Mouse (Mus musculus) MEL (cell line): ENCODE data around the gene Cabp4. TPM values are rescaled to one million over a fixed set of nuclear protein-coding genes. Genes with fewer than 3 reads are reported as not detected.

Experiments used
- DNase-seq: peaks from one replicate; pipeline ENCODE4 v3.0.0; 2011; ENCODE audit warnings: low read depth, low spot score
- H3K27ac ChIP-seq: 2 replicates; pipeline ENCODE4 v1.5.1; 2012; ENCODE audit warnings: low read depth, mild to moderate bottlenecking, control low read depth, low read length, moderate library complexity; ENCODE audit not compliant: control insufficient read depth
- H3K27me3 ChIP-seq, 2 experiments: fragments of 150-350 bp in 1 of 2; sonication (generic) in 1 of 2; 2 replicates each; pipeline ENCODE4 v1.6.1; 2012; ENCODE audit warnings: low read length in 2 of 2, mild to moderate bottlenecking in 2 of 2, improper control_type of control experiment in 1 of 2, moderate library complexity in 1 of 2; ENCODE audit not compliant: insufficient read depth in 2 of 2, control insufficient read depth in 1 of 2
- H3K36me3 ChIP-seq, 2 experiments: 2 replicates each; pipeline ENCODE4 v1.6.1; 2012 to 2014; ENCODE audit warnings: low read length in 2 of 2, improper control_type of control experiment in 1 of 2, inconsistent platforms in 1 of 2, mild to moderate bottlenecking in 1 of 2; ENCODE audit not compliant: insufficient read depth in 2 of 2, control insufficient read depth in 1 of 2
- H3K4me1 ChIP-seq, 2 experiments: fragments of 150-350 bp in 1 of 2; sonication (generic) in 1 of 2; 2 replicates each; pipeline ENCODE4 v1.6.1; 2012; ENCODE audit warnings: low read length in 2 of 2, improper control_type of control experiment in 1 of 2, mild to moderate bottlenecking in 1 of 2; ENCODE audit not compliant: insufficient read depth in 2 of 2, control insufficient read depth in 1 of 2
- H3K4me3 ChIP-seq, 2 experiments: fragments of 150-350 bp in 1 of 2; sonication (generic) in 1 of 2; 2 replicates each; pipeline ENCODE4 v1.5.1; 2012; ENCODE audit warnings: low read depth in 2 of 2, low read length in 2 of 2, mild to moderate bottlenecking in 2 of 2, moderate library complexity in 2 of 2, control low read depth in 1 of 2, improper control_type of control experiment in 1 of 2; ENCODE audit not compliant: control insufficient read depth in 1 of 2, insufficient read depth in 1 of 2
- H3K79me2 ChIP-seq: 2 replicates; pipeline ENCODE4 v1.6.1; 2012; ENCODE audit warnings: mild to moderate bottlenecking, low read length, moderate library complexity; ENCODE audit not compliant: control insufficient read depth, poor library complexity, insufficient read depth
- H3K9ac ChIP-seq: 2 replicates; pipeline ENCODE4 v1.6.1; 2012; ENCODE audit warnings: low read depth, mild to moderate bottlenecking, control low read depth, low read length, moderate library complexity; ENCODE audit not compliant: control insufficient read depth, poor library complexity, severe bottlenecking
- H3K9me3 ChIP-seq: fragments of 150-350 bp; sonication (generic); replicated peaks from 2 replicates; pipeline ENCODE4 v1.6.1; 2012; ENCODE audit warnings: mild to moderate bottlenecking, low read length, improper control_type of control experiment, moderate library complexity; ENCODE audit not compliant: insufficient read depth
- BHLHE40 ChIP-seq: IDR thresholded peaks from 2 replicates; pipeline ENCODE4 v1.6.1; 2012; ENCODE audit warnings: low read depth, mild to moderate bottlenecking, inconsistent platforms, low read length, improper control_type of control experiment, borderline replicate concordance
- CHD1 ChIP-seq: IDR thresholded peaks from 2 replicates; pipeline ENCODE4 v1.6.1; 2012; ENCODE audit warnings: low read depth, mild to moderate bottlenecking, inconsistent platforms, low read length, improper control_type of control experiment
- CHD2 ChIP-seq: IDR thresholded peaks from 2 replicates; pipeline ENCODE4 v1.6.1; 2011; ENCODE audit warnings: low read length, improper control_type of control experiment
- E2F4 ChIP-seq: IDR thresholded peaks from 2 replicates; pipeline ENCODE4 v1.6.1; 2011; ENCODE audit warnings: low read depth, low read length, improper control_type of control experiment, borderline replicate concordance
- EP300 ChIP-seq, 2 experiments: IDR thresholded peaks; 2 replicates each; pipeline ENCODE4 v1.6.1; 2011; ENCODE audit warnings: improper control_type of control experiment in 2 of 2, low read length in 2 of 2, low read depth in 1 of 2, mild to moderate bottlenecking in 1 of 2
- ETS1 ChIP-seq: IDR thresholded peaks from 2 replicates; pipeline ENCODE4 v1.6.1; 2012; ENCODE audit warnings: low read depth, mild to moderate bottlenecking, inconsistent platforms, low read length, improper control_type of control experiment, moderate library complexity
- GATA1 ChIP-seq: IDR thresholded peaks from 2 replicates; pipeline ENCODE4 v1.6.1; 2011; ENCODE audit warnings: low read depth, low read length, improper control_type of control experiment
- KAT2A ChIP-seq: conservative IDR thresholded peaks from 2 replicates; pipeline ENCODE4 v1.6.1; 2012; ENCODE audit warnings: low read depth, low read length, improper control_type of control experiment, inconsistent platforms
- MAZ ChIP-seq: IDR thresholded peaks from 2 replicates; pipeline ENCODE4 v1.6.1; 2012; ENCODE audit warnings: low read depth, mild to moderate bottlenecking, inconsistent platforms, low read length, improper control_type of control experiment
- MXI1 ChIP-seq: IDR thresholded peaks from 2 replicates; pipeline ENCODE4 v1.6.1; 2011; ENCODE audit warnings: mild to moderate bottlenecking, low read depth, low read length, improper control_type of control experiment
- NELFE ChIP-seq: IDR thresholded peaks from 2 replicates; pipeline ENCODE4 v1.6.1; 2011; ENCODE audit warnings: low read depth, low read length, improper control_type of control experiment
- POLR2A ChIP-seq, 2 experiments: IDR thresholded peaks; 2 replicates each; pipeline ENCODE4 v1.6.1; 2011 to 2012; ENCODE audit warnings: low read length in 2 of 2, mild to moderate bottlenecking in 2 of 2, control low read depth in 1 of 2, improper control_type of control experiment in 1 of 2, low read depth in 1 of 2, moderate library complexity in 1 of 2; ENCODE audit not compliant: control insufficient read depth in 1 of 2, insufficient read depth in 1 of 2, poor library complexity in 1 of 2
- POLR2AphosphoS2 ChIP-seq: IDR thresholded peaks from 2 replicates; pipeline ENCODE4 v1.6.1; 2011; ENCODE audit warnings: low read length, improper control_type of control experiment
- RAD21 ChIP-seq: IDR thresholded peaks from 2 replicates; pipeline ENCODE4 v1.6.1; 2011; ENCODE audit warnings: mild to moderate bottlenecking, low read depth, low read length, improper control_type of control experiment
- SMC3 ChIP-seq: IDR thresholded peaks from 2 replicates; pipeline ENCODE4 v1.6.1; 2011; ENCODE audit warnings: low read depth, low read length, improper control_type of control experiment
- TAL1 ChIP-seq: IDR thresholded peaks from 2 replicates; pipeline ENCODE4 v1.6.1; 2012; ENCODE audit warnings: mild to moderate bottlenecking, inconsistent platforms, low read length, moderate library complexity, mixed read lengths
- TBP ChIP-seq: IDR thresholded peaks from 2 replicates; pipeline ENCODE4 v1.8.0; 2011; ENCODE audit warnings: low read depth, low read length, improper control_type of control experiment
- UBTF ChIP-seq: IDR thresholded peaks from 2 replicates; pipeline ENCODE4 v1.6.1; 2012; ENCODE audit warnings: low read depth, mild to moderate bottlenecking, inconsistent platforms, low read length, improper control_type of control experiment, moderate library complexity, borderline replicate concordance; ENCODE audit not compliant: insufficient read depth
- USF2 ChIP-seq, 2 experiments: IDR thresholded peaks; 2 replicates each; pipeline ENCODE4 v1.6.1; 2011 to 2012; ENCODE audit warnings: improper control_type of control experiment in 2 of 2, low read length in 2 of 2, borderline replicate concordance in 1 of 2, inconsistent platforms in 1 of 2, low read depth in 1 of 2, mild to moderate bottlenecking in 1 of 2; ENCODE audit not compliant: insufficient read depth in 1 of 2
- ZC3H11A ChIP-seq: IDR thresholded peaks from 2 replicates; pipeline ENCODE4 v1.6.1; 2012; ENCODE audit warnings: low read depth, mild to moderate bottlenecking, inconsistent platforms, low read length, improper control_type of control experiment
- ZMIZ1 ChIP-seq: IDR thresholded peaks from 2 replicates; pipeline ENCODE4 v1.6.1; 2012; ENCODE audit warnings: low read depth, mild to moderate bottlenecking, inconsistent platforms, low read length, improper control_type of control experiment, moderate library complexity
- ZNF384 ChIP-seq: IDR thresholded peaks from 2 replicates; pipeline ENCODE4 v1.6.1; 2012; ENCODE audit warnings: low read depth, mild to moderate bottlenecking, inconsistent platforms, low read length, improper control_type of control experiment
- polyA plus RNA-seq, 2 experiments: library from polyadenylated mRNA; stranded (reverse) in 1 of 2; unstranded in 1 of 2; fragments of >175 nt in 1 of 2; fragments of >200 nt in 1 of 2; gene quantifications; 2 replicates each; pipeline versions ENCODE4 v1.2.1 to v1.2.4; 2012; ENCODE audit warnings: low replicate concordance in 2 of 2, low read depth in 1 of 2; ENCODE audit not compliant: insufficient read length in 2 of 2, insufficient read depth in 1 of 2, missing spikeins in 1 of 2
- total RNA-seq: library from RNA; depleted of rRNA; stranded (reverse); fragments of 300-350 nt; gene quantifications from 2 replicates; pipeline ENCODE4 v1.2.3, GENCODE M21; 2012

Gene Cabp4
- total and polyA plus RNA-seq, 3 experiments = 0.08 to 0.24 TPM; not detected in 1

- Histone ChIP-seq H3K4me1 (peaks cover 4 to 16% of the 10 kb centered on the region in 2 experiments; a peak in 3 of 4 replicates), H3K79me2 (peaks cover 15% of the 10 kb centered on the region), H3K4me3 (peak within 1 kb of the TSS in 1 of 2 experiments; percentile 47; a peak in 1 of 4 replicates), H3K27me3 (no peaks in the 10 kb centered on the region), H3K27ac (peak within 1 kb of the TSS; percentile 43), H3K9me3 (no peaks in the 10 kb centered on the region), H3K9ac (no peak within 1 kb of the TSS), H3K36me3 (peaks cover 1 to 2% of the 10 kb centered on the region in 2 experiments; a peak in 2 of 4 replicates)
- no peak for TF ChIP-seq MXI1
- TF ChIP-seq SMC3 = no peak
- TF ChIP-seq MAZ = no peak
- no peak for TF ChIP-seq NELFE
- no peak for DNase-seq
Observed at GRCm38 (mm10) chr19:4153232-4153654, 9.4 kb upstream of the Cabp4 start, which contains the start of gene Ptprcap. TSS of gene Ptprcap (plus strand) at chr19:4153604.

- Histone ChIP-seq H3K27ac (no peak overlapping the region), H3K9ac (no peak overlapping the region)
- TF ChIP-seq POLR2A (IDR thresholded peaks at IDR 0.05; ENCODE audit: control insufficient read depth in 1 of 2, insufficient read depth in 1 of 2, low read depth in 1 of 2, low read length in 2 of 2, poor library complexity in 1 of 2) (no peak), ETS1 (no peak), ZMIZ1 (no peak), POLR2AphosphoS2 (0 out of 2 replicates have a peak, but pooled peaks have one; percentile 22), CHD2 (no peak)
Observed at GRCm38 (mm10) chr19:4152445-4153231, 8.8 kb upstream of the Cabp4 start.

GRCm38 (mm10) chr19:4151898-4152297 is 8.1 kb upstream of the Cabp4 start:
- Histone ChIP-seq H3K27me3 (no peaks in the 10 kb centered on the region), H3K9ac (no peak overlapping the region)
- DNase-seq = no peak
- TF ChIP-seq RAD21 (no peak), EP300 (IDR thresholded peaks at IDR 0.05; ENCODE audit: low read depth in 1 of 2, low read length in 2 of 2) (no peak), E2F4 (no peak), BHLHE40 (no peak), CHD1 (no peak), POLR2AphosphoS2 (no peak), NELFE (no peak), GATA1 (no peak), KAT2A (no peak), TBP (no peak), TAL1 (no peak), MAZ (no peak), USF2 (IDR thresholded peaks at IDR 0.05; ENCODE audit: borderline replicate concordance in 1 of 2, insufficient read depth in 1 of 2, low read depth in 1 of 2, low read length in 2 of 2) (no peak), POLR2A (IDR thresholded peaks at IDR 0.05; ENCODE audit: control insufficient read depth in 1 of 2, insufficient read depth in 1 of 2, low read depth in 1 of 2, low read length in 2 of 2, poor library complexity in 1 of 2) (no peak), ZC3H11A (no peak), UBTF (no peak), ZNF384 (no peak)
- TF ChIP-seq, all 39 proteins: peak for 0
- Histone ChIP-seq H3K27ac (no peak overlapping the region), H3K9me3 (no peaks in the 10 kb centered on the region), H3K79me2 (peaks cover 15% of the 10 kb centered on the region), H3K36me3 (peaks cover 1 to 5% of the 10 kb centered on the region in 2 experiments; a peak in 2 of 4 replicates), H3K4me1 (peaks cover 9 to 22% of the 10 kb centered on the region in 2 experiments; a peak in 3 of 4 replicates), H3K4me3 (no peak overlapping the region)

More at GRCm38 (mm10) chr19:4152445-4153231, 8.8 kb upstream of the Cabp4 start:
- DNase-seq = no peak
- Histone ChIP-seq H3K79me2 (peaks cover 15% of the 10 kb centered on the region), H3K9me3 (no peaks in the 10 kb centered on the region), H3K36me3 (peaks cover 1 to 5% of the 10 kb centered on the region in 2 experiments; a peak in 2 of 4 replicates), H3K4me3 (no peak overlapping the region), H3K27me3 (no peaks in the 10 kb centered on the region), H3K4me1 (peaks cover 9 to 22% of the 10 kb centered on the region in 2 experiments; a peak in 3 of 4 replicates)
